Mouse (Mus musculus) embryo, embryonic 10.5 days (tissue): ENCODE data around the gene Uprt.

ENCODE experiments used
- DNase-seq: peaks from one replicate; pipeline ENCODE4 v3.0.0-alpha.2; 2015; ENCODE audit warnings: low spot score

The Uprt gene

DNA sequence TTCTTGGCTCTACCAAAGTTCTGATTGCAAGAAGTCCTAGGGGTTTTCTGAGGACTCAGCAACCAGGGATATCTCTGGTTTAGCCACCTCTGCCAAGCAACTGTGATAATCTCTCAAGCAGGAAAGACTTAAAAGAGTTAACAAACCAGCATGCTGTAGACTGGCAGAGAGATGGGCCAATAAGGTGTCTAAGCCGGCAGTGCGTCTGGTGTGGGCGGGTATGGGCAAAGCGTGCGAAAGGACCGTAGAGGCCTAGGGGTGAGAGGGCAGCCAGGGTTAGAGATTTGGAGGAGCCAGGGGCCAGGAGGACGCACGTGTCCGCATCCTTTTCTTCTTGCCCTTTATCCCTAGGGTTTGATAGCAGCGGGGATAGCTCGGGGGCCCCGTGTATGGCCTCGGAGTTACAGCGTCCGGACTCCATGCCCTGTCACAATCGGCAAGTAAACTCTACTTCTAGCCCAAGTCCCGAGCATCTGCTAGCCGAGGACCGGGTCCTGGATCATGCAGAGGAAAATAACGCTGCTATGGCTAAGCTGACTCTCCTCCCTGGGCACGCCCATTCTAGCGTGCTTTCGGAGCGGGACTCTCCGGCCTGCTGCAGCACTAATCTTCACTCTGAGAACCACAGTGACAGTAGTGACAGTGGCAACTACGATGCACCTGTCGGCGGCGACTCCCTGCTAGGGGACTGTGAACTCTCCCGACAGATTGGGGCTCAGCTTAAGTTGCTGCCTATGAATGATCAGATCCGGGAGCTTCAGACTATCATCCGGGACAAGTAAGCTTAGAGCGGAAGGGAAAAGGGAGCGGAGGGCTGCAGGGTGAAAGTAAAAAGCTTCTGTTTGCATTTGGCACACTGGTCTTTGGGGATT is at the start of gene Uprt:
Gene Uprt, plus strand, starts transcription at position 247 of the 872 bp plus-strand sequence.
- peak; percentile 78 for DNase-seq

DNA sequence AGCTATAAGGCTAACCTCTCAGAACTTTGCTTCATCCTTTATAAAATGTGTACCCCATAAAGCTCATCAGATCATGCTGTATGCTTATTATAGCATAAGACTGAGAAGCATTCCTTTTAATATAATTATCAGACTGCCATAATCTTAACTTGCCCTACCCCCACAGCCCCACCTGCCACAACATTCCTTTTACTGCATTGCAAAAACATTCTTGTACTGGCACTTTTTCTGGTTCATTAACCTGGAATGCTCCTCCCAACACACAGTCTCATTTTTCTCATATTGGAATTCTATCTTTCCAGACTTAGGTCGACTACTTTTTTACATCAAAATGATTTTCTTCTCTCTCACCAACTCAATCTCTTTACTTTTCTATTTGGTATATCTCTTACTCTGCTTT is 49.2 kb upstream of the Uprt start:
- no peak for DNase-seq

DNA sequence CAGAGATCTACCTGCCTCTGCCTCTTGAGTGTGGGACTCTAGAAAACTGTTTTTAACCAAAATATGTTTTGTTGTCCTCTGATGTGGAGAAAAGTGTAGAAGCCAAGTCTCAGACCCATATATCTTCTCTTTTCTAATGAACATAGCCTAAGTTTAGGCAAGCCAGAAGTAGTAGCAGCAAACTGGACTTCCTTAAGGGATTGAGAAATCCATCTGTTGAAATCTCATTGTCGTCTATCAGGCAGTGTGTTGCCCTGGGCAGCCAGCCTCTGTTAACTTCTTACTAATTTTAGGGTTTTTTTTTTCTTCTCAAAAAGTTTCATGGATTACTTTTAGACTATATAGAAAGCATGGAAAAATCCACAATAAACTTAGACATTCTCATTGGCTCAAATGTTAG is 30.2 kb upstream of the Uprt start:
- no peak for DNase-seq

DNA sequence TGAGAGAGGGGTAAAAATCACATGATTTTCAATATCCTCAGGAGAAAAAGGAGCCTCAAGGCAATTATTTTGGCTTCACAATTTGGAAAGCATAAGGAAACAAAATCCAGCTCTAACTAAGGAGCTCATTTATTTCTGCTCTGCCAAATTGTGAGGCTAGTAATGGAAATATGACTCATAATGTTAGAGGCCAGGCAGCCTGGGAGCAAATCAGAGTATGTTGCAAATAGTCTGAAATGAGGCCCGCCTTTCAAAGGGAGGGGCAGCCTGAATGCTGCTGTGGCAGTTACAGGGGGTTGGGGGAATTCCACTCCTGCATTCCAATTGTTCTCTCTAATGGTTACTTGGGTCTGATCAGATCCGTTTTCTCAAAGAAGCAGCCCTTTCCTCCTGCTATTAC is 20.9 kb upstream of the Uprt start:
- DNase-seq = no peak

DNA sequence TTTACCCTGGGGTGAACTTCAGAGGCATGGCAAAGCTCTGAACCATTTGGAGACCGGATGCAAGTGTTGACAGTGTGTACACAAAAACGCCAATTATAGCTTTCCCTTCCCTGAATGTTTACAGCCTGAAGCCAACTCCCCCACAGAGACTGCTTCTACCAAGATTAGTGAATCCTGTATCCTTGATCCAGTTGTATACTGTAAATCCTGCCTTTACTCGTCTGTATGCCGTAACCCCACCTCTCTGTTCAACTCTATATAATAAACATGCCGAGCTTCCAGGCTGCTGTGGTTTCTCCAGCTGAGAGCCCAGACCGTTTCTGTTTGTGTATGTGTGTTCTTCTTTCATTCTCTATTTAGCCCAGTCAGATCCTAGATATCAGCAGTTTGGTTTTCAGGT is 18.2 kb upstream of the Uprt start:
- no peak for DNase-seq

DNA sequence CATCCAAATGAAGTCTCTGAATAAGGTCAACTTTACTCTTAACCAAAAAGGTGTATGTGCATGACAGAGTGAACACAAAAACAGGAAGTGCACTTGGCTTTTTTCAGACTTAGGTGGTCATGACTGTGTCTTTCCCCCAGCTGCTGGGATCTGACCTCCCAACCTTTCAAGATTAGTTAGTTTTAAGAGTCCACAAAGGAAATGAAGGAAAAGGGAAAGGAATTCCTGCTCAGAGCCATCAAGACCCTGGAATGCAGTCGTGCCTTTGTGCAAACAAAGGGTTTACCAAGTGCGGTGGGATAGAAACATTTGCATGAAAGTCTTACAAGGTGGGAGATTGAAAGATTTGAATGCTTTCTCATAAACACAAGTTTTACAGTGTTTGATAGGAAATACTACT is 4.6 kb upstream of the Uprt start:
- peak; percentile 4 for DNase-seq

DNA sequence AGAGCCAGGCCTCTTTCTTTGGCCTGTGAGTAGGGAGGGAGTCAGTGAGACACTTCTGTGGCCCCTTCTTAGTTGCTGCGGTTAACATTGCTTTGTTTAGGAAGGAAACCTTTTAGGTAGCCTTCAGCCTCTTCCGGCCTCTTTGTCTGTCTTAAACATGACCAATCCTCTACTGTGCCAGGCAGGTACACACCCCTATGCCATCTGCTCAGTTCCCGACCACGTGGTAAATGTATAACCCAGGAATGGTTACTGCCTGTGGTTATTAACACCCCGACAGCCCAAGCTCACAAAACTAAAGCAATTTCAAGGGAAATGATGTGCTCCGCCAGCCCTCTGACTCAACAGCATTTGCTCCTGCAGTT is 808 bp downstream of the Uprt start:
- peak; percentile 7 for DNase-seq

DNA sequence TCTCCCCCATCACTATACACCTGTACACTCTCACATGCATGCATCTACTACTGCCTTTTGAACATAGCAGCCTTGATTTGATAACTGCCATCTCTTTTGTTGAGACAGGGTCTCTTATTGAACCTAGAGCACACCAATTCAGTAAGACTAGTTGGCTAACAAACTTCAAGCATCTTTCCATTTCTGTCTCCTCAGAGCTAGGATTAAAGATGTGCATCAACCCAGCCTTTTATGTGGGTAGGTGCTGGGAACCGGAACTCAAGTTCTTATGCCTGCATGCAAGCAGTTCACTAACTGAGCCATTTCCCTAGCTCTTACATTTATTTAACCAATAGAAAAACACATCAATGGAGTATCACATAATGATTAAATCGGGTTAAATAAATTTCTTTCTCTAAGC is 3.0 kb downstream of the Uprt start:
- DNase-seq = no peak

DNA sequence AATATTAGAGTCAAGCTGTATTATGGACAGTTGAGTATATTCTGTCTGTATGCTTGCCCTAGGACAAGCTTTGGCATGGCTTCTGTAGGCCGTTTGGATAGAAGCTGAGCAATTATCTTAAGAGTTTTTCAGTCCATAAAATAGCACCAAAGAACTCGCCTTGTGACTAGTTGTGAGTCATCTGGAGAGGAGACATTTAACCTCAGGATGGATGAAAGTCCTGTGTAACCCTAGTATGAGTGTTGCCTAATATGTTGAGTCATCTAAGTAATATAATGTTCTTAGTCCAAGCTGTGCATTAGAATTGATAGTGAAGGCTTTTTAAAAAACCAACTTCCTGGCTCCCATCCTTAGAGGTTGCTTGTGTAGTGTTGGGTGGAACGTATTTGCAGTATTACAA is 5.4 kb downstream of the Uprt start:
- DNase-seq = no peak

DNA sequence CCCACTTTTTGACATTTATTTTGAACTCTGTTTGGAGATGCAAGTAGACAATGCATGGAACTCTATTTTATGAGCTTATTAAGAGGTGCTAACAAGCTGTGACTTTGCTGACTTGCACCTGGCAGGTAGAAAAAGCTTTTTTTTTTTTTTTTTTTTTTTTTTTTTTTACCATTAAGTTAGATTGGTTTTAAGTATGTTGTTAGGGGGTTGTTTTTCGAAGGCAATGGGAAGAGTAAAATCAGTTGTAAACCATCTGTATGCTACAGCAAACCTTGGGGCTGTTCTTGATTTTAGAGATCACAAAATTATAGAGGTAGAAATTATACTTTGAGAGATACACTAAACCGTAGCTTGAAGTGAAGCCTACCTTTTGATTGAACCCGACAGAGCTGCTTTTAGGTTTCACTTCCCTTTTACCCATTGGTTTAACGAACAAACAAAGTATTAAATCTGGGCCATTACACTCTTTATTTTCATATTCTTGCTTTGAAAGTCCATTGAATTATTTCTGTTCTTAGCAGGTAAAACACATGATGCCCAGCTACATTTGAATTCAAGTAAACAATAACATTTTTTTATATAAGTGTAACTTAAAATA is 6.4 kb downstream of the Uprt start:
- no peak for DNase-seq

DNA sequence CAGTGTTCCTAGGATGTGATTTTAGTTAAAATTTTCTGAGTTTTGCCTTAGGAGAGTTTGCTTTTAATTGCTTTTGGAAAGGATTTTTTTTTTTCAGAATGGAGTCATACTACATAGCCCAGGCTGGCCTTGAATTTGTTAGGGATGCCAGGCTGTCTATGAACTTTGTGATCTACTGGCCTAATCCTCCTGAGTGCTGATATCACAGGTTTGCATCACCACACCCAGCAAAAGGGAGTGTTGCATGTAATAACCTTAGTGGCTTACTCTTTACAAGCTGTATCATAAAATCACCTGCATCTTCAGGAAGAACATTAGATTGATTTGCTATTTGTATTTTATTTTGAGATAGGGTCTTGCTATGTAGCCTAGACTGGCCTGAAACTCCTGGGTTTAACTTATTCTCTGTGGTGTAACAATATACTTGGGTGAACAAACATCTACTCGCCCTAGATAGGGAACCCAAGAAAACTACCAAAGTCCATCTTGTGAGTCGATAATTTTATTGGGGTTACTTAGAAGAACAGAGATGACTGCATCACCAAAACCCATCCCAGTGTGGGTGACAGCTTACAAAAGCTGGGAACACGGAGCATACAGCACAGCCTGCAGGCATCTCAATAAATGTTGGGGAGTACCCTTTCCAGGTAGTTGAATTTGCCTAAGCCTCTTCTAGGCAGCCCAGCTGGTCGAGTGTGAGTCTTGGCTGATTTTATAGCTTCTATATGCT is 7.2 kb downstream of the Uprt start:
- DNase-seq = no peak

DNA sequence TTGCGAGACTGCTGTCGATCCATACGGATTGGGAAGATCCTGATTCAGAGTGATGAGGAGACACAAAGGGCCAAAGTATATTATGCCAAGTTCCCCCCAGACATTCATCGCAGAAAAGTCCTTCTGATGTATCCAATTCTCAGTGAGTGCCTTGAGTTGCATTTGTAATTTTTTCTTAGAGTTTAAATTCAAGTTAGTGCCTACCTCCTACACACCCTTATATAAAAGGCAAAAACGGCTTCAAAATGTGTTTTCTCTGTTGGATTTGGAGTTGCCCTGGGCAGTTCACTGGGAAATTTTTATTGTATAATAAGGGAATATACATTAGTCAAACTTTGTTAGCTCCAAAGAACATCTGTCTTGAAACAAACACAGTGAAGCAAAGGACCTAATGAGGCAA is 19.1 kb downstream of the Uprt start:
- DNase-seq = no peak

DNA sequence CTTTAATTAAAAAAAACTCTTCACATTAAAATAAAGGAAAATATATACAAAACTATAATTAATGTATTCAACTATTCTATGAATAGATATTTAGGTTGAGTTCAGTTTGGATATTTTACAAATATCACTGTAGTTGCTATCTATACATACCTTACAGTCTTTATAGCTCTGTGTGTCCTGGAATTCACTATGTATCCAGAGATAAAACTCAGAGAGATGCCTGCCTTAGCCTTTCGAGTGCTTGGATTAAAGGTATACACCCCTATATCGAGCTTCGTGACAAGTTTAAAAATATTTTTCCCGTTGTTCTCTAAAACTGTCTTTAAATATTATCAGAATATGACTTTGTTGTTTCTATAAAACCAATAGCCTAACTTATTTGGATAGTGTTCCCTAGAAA is 60.0 kb downstream of the Uprt start:
- DNase-seq = no peak

DNA sequence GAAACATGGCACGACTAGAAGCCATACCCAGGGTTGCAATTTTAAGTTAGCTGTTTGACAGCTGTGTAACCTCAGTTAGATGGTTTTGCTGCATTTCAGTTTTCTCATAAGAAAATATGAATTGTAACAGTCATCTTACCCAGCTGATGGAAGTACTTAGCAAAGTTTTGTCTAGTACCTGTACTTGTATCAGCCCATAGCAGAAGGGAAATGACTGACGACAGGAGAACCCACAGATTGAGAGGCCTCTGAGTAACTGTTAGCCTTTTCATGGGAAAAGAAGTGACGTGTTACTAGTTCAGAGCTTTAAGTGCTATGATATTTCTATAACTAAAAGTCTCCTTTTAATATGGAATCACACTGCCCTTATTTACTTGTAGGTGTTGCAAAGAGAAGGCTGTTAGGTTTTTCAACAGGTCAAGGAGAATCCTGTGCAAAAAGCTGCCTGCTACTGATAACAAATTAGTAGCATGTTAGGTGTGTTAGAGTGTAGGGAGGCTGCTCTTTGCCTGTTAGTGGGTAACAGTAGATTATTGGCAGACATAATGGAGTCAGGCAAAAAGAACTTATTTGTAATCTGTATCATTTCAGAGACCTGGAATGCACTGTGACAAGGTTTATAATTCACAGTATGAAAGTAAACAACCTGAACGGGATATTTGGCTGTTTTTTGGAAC is 61.4 kb downstream of the Uprt start:
- DNase-seq = no peak

DNA sequence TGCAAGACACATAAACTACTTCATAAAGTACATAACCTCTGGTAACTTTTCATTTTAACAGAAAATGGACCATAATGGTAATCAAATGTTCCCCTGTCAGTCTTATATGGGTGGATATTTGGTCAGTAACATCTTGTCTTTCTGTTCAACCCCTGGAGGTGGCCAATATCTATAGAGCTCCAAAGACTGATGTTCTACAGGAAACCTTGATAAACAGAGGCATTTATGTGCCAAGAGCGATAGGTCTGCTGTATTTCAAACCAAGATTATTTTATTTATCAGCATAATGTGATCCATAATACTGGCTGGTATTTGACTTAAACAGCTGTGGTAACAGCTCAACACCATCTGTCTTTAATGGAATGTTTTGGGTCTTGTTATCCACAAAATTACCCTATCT is 62.7 kb downstream of the Uprt start:
- DNase-seq = no peak
